8 mouse cellular contexts compared by ENCODE assay signal in the genomic region with DNA sequence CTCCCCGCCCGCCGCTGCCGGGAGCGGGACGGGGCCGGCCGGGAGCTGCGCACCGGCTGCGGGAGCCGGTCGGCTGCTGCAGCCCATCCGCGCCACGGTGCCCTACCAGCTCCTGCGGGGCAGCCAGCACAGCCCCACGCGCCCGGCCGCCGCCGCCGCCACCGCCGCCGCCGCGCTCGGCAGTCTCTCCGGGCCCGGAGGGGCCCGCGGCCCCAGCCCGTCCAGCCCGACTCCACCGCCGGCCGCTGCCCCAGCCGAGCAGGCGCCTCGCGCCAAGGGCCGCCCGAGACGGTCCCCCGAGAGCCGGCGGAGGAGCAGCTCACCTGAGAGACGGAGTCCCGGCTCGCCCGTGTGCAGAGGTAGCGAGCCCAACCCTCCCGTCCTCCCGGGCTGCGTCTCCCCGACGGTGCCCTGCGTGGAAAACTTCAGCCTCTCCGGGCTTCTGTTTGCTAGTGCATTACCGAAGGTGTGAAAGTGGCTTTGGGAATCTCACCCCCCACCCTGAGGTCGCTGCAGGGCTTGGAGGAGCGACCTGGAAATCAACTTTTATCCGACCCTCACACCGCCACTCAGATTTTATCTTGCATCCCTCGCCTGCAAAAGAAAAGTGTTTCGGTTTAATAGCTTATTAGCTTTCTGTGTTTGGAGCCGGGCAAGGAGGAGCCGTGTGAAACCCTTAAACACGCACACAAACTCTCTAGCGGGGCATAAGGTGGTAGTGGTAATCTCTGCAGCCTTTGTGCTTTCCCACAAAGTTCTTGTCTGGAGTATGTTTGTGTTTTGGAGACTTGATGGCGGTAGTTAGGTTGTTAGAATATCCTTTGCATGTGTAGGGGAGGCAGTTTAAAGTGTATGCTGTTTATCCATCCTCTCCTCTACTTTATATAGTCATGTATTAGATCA. TPM values are rescaled to one million over a fixed set of nuclear protein-coding genes. Genes with fewer than 3 reads are reported as not detected.
DNase-seq lines count a peak whose midpoint lies in the region; ATAC-seq and TF ChIP-seq lines count a peak whose summit lies in the region.

No protein-coding gene starts in this region.

- H3K27me3 ChIP-seq in forebrain, embryonic 11.5 days (ENCODE audit: control insufficient read depth, insufficient read depth, low read length) = no peaks in the 10 kb centered on the region
- H3K27me3 ChIP-seq in heart, postnatal 0 days (ENCODE audit: control insufficient read depth, insufficient read depth, low read length) = no peaks in the 10 kb centered on the region

- no peak for TF ChIP-seq CTCF in heart, postnatal 0 days (IDR thresholded peaks at IDR 0.05; ENCODE audit: low read depth)

- no peak for ATAC-seq in forebrain, embryonic 11.5 days (replicated peaks; ENCODE audit: low FRiP score)
- ATAC-seq in heart, postnatal 0 days (ENCODE audit: insufficient read depth, low read depth) = no peak; the same call in 1 of the 2 replicates
- peak; percentile 29 for ATAC-seq in megakaryocyte-erythroid progenitor cell, adult 5-6 weeks (replicated peaks; ENCODE audit: low FRiP score, low TSS enrichment, poor library complexity, severe bottlenecking)

- H3K4me1 ChIP-seq in forebrain, embryonic 11.5 days (replicated peaks; ENCODE audit: control insufficient read depth, insufficient read depth, low read length) = peaks cover 2% of the 10 kb centered on the region; the same call in 1 of the 2 replicates
- H3K4me1 ChIP-seq in heart, postnatal 0 days (ENCODE audit: control insufficient read depth, insufficient read depth) = no peaks in the 10 kb centered on the region

- no peaks in the 10 kb centered on the region for H3K36me3 ChIP-seq in forebrain, embryonic 11.5 days (ENCODE audit: control insufficient read depth, insufficient read depth, low read length)
- no peaks in the 10 kb centered on the region for H3K36me3 ChIP-seq in heart, postnatal 0 days (replicated peaks; ENCODE audit: control insufficient read depth, insufficient read depth, low read length)

- peak overlapping the region; percentile 65 for H3K4me2 ChIP-seq in forebrain, embryonic 11.5 days (ENCODE audit: low read depth, low read length, severe bottlenecking)
- H3K4me2 ChIP-seq in heart, postnatal 0 days (ENCODE audit: low read depth, low read length) = peak overlapping the region; percentile 89

- H3K4me3 ChIP-seq in forebrain, embryonic 11.5 days (ENCODE audit: low read depth, low read length) = peak overlapping the region; percentile 91
- peak overlapping the region; percentile 99 for H3K4me3 ChIP-seq in heart, postnatal 0 days (ENCODE audit: low read depth, low read length)

- peak overlapping the region; percentile 92 for H3K9ac ChIP-seq in forebrain, embryonic 11.5 days (ENCODE audit: low read length)
- H3K9ac ChIP-seq in heart, postnatal 0 days (replicated peaks; ENCODE audit: low read depth, low read length) = peak overlapping the region; percentile 97

- WGBS in forebrain, embryonic 11.5 days = under 1% methylated on average over 53 of the region's 73 CpGs
- WGBS in heart, postnatal 0 days = under 1% methylated on average over 43 of the region's 73 CpGs

- peak; percentile 34 for DNase-seq in embryo, embryonic 10 days (ENCODE audit: low spot score)
- DNase-seq in embryo, embryonic 9.5 days (ENCODE audit: extremely low spot score) = no peak
- peak; percentile 48 for DNase-seq in brain, adult 2 months (ENCODE audit: low read depth, low spot score)
- peak; percentile 76 for DNase-seq in forebrain, embryonic 11.5 days (ENCODE audit: low spot score)
- peak; percentile 40 for DNase-seq in heart, postnatal 0 days (ENCODE audit: low spot score)
- DNase-seq in kidney, postnatal 36 days = peak; percentile 20 to 63
- peak; percentile 35 to 55 for DNase-seq in spleen, postnatal 14 days (ENCODE audit: low spot score in 2 of 2)

- no peaks in the 10 kb centered on the region for H3K9me3 ChIP-seq in forebrain, embryonic 11.5 days (ENCODE audit: control insufficient read depth, low read length)
- H3K9me3 ChIP-seq in heart, postnatal 0 days (replicated peaks; ENCODE audit: control insufficient read depth, low read length) = no peaks in the 10 kb centered on the region

- H3K27ac ChIP-seq in forebrain, embryonic 11.5 days (ENCODE audit: low read depth, low read length) = peak overlapping the region; percentile 98
- H3K27ac ChIP-seq in heart, postnatal 0 days (ENCODE audit: low read depth) = peak overlapping the region; percentile 98

- TF ChIP-seq EP300 in heart, postnatal 0 days (IDR thresholded peaks at IDR 0.05; ENCODE audit: low read depth) = no peak

RNA-seq across cellular contexts. Expression of a gene that starts 0.8 kb away (rescaled TPM):
- 16.8 and 20.5 TPM in 2 replicates for polyA plus RNA-seq in forebrain, embryonic 11.5 days (2014; fragmentation: Nextera tagmentation; extraction: Ambion mirVana)
- total RNA-seq in heart, postnatal 0 days (2014; rRNA removed; ENCODE audit: low replicate concordance) = 14.3 and 23.4 TPM in 2 replicates
- polyA plus RNA-seq in heart, postnatal 0 days (2015; fragmentation: Nextera tagmentation; extraction: Ambion mirVana) = 2.7 and 3.2 TPM in 2 replicates
- total RNA-seq in megakaryocyte-erythroid progenitor cell, adult 5-6 weeks (2014; fragmentation: Nextera tagmentation) = 11.0 and 16.9 TPM in 2 replicates
- total RNA-seq in megakaryocyte-erythroid progenitor cell, adult 5-6 weeks (2017) = 3.0 and 7.0 TPM in 2 replicates
